Comparison of ENCODE assay signal across 9 mouse cellular contexts in the genomic region with DNA sequence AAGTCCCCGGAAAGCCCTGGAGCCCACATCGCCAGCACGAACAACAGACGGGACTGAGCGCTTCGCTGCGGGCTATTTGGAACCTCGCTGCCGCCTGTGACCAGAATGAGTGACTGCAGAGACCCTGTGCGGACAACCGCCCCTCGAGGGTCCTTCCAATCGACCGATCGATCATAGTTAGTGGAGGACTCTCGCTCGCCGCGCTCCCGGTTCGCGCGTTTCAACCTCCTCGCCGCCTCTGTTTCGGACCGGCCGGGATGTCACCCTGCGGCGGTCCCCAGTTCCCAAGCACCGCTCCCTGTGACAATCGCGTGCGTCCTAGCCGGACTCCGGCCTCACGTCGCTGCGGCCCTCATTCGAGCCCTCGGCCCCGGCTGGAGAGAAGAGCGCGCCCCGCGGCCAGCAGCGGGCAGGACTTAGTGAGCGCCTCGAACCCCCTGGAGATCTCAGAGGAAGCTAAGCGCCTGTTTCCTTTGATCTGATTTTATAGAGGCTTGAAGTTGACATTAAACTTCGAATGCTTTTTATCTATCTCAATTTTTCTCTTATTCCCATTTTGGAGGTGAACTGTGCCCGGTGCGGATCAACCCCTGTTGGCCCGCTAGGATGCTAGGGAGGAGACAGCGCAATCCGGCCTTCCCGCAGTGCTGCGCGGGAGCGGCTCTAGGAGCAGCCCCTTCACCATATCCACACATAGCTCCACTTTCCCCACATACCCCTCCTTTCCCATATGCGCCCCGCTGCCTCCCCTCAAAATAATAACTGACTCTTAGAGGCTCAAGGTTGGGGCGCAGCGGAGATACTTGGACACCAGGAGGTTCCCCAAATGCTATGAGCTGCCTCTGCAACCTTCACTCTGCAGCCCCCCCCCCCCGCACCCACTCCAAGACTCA. TPM values are rescaled to one million over a fixed set of nuclear protein-coding genes. Genes with fewer than 3 reads are reported as not detected.
DNase-seq lines count a peak whose midpoint lies in the region; ATAC-seq lines count a peak whose summit lies in the region.
"Had no signal": no experiment of that assay in that cellular context is flagged by ENCODE, and none has a peak within 500 bp of the region (broad histone marks: within the 10 kb centered on the region; RNA-seq: fewer than 3 reads in every experiment).

No protein-coding gene starts in this region.

- H3K4me2 ChIP-seq in heart, embryonic 15.5 days = peak overlapping the region; percentile 81
- H3K4me2 ChIP-seq in limb, embryonic 15.5 days = peak overlapping the region; percentile 62

- no peak overlapping the region for H3K27ac ChIP-seq in heart, embryonic 15.5 days
- H3K27ac ChIP-seq in limb, embryonic 15.5 days = no peak overlapping the region; the same call in 1 of the 2 replicates

- 2% methylated on average over 65 of the region's 65 CpGs for WGBS in heart, embryonic 15.5 days
- WGBS in limb, embryonic 15.5 days = 2% methylated on average over 65 of the region's 65 CpGs

- peaks cover 96% of the 10 kb centered on the region for H3K27me3 ChIP-seq in heart, embryonic 15.5 days
- peaks cover 73% of the 10 kb centered on the region for H3K27me3 ChIP-seq in limb, embryonic 15.5 days

- peaks cover 15% of the 10 kb centered on the region for H3K4me1 ChIP-seq in heart, embryonic 15.5 days (replicated peaks)
- H3K4me1 ChIP-seq in limb, embryonic 15.5 days = peaks cover 28% of the 10 kb centered on the region

- peak overlapping the region; percentile 29 for H3K9ac ChIP-seq in heart, embryonic 15.5 days
- H3K9ac ChIP-seq in limb, embryonic 15.5 days = peak overlapping the region; percentile 31

- peak overlapping the region; percentile 47 for H3K4me3 ChIP-seq in heart, embryonic 15.5 days
- peak overlapping the region; percentile 41 for H3K4me3 ChIP-seq in limb, embryonic 15.5 days

- H3K9me3 ChIP-seq in heart, embryonic 15.5 days (replicated peaks) = no peaks in the 10 kb centered on the region
- no peaks in the 10 kb centered on the region for H3K9me3 ChIP-seq in limb, embryonic 15.5 days

- H3K36me3 ChIP-seq in heart, embryonic 15.5 days = no peaks in the 10 kb centered on the region
- H3K36me3 ChIP-seq in limb, embryonic 15.5 days = no peaks in the 10 kb centered on the region

- peak; percentile 31 for DNase-seq in adrenal gland, postnatal 10 days
- no peak for DNase-seq in adrenal gland, postnatal 4 days (ENCODE audit: low spot score in 2 of 2)
- peak; percentile 36 for DNase-seq in Muller cell, postnatal 12 days (ENCODE audit: inconsistent ontology term)
- DNase-seq in retina, postnatal 1 day = peak; percentile 62
- no peak for DNase-seq in frontal cortex, postnatal 10 days (ENCODE audit: low spot score in 2 of 2)
- DNase-seq in urinary bladder, postnatal 36 days (ENCODE audit: low spot score in 2 of 2) = no peak

- ATAC-seq in heart, embryonic 15.5 days (replicated peaks; ENCODE audit: insufficient number of reproducible peaks, insufficient read depth, low FRiP score, low read depth) = no peak
- ATAC-seq in limb, embryonic 15.5 days (ENCODE audit: insufficient number of reproducible peaks, low FRiP score, low TSS enrichment, low read depth) = no peak

RNA-seq across cellular contexts. Expression of a gene that starts 11.7 kb away (rescaled TPM):
- total RNA-seq in adrenal gland, postnatal 10 days (2021) = not detected
- total RNA-seq in adrenal gland, postnatal 4 days (2021) = not detected
- polyA plus RNA-seq in heart, embryonic 15.5 days (2015; fragmentation: Nextera tagmentation; extraction: Ambion mirVana) = 0.29 and 0.33 TPM in 2 replicates
- 10.4 and 10.5 TPM in 2 replicates for polyA plus RNA-seq in limb, embryonic 15.5 days (2015; fragmentation: Nextera tagmentation; extraction: Ambion mirVana)
- total RNA-seq: common myeloid progenitor, adult 5-6 weeks had no signal

RNA-seq across cellular contexts. Expression of a gene that starts 28.2 kb away (rescaled TPM):
- total RNA-seq in adrenal gland, postnatal 10 days (2021) = not detected
- total RNA-seq in adrenal gland, postnatal 4 days (2021) = under 1 TPM in 1 of 2 experiments, not detected in 1; 0.22 TPM
- not detected in 2 replicates for polyA plus RNA-seq in heart, embryonic 15.5 days (2015; fragmentation: Nextera tagmentation; extraction: Ambion mirVana)
- 0.16 TPM in 1 of 2 replicates, not detected in the other for polyA plus RNA-seq in limb, embryonic 15.5 days (2015; fragmentation: Nextera tagmentation; extraction: Ambion mirVana)
- total RNA-seq: common myeloid progenitor, adult 5-6 weeks had no signal

RNA-seq across cellular contexts. Expression of a gene that starts 48.0 kb away (rescaled TPM):
- total RNA-seq in adrenal gland, postnatal 10 days (2021) = not detected
- total RNA-seq in adrenal gland, postnatal 4 days (2021) = not detected
- polyA plus RNA-seq in heart, embryonic 15.5 days (2015; fragmentation: Nextera tagmentation; extraction: Ambion mirVana) = not detected in 2 replicates
- not detected in 2 replicates for polyA plus RNA-seq in limb, embryonic 15.5 days (2015; fragmentation: Nextera tagmentation; extraction: Ambion mirVana)
- total RNA-seq: common myeloid progenitor, adult 5-6 weeks had no signal

RNA-seq across cellular contexts. Expression of a gene that starts 48.4 kb away (rescaled TPM):
- total RNA-seq in adrenal gland, postnatal 10 days (2021) = 10 to 100 TPM; 30.2 to 36.4 TPM
- total RNA-seq in adrenal gland, postnatal 4 days (2021) = 10 to 100 TPM; 35.8 to 40.4 TPM
- polyA plus RNA-seq in heart, embryonic 15.5 days (2015; fragmentation: Nextera tagmentation; extraction: Ambion mirVana) = 30.9 and 35.3 TPM in 2 replicates
- 47.5 and 55.8 TPM in 2 replicates for polyA plus RNA-seq in limb, embryonic 15.5 days (2015; fragmentation: Nextera tagmentation; extraction: Ambion mirVana)

Comparison
In these comparisons a context has a peak if more than half of its experiments do, and no peak if none do; other contexts are left out.
1. DNase-seq: peak in adrenal gland, postnatal 10 days (single experiment), Muller cell, postnatal 12 days (single experiment) and retina, postnatal 1 day (single experiment); none in adrenal gland, postnatal 4 days (0 of 2), frontal cortex, postnatal 10 days (0 of 2) and urinary bladder, postnatal 36 days (0 of 2).